Mouse (Mus musculus): ENCODE measurements around the gene Aldh1a2.
A peak's percentile ranks its signal among the peaks of the same experiment; 100 is the strongest.

Aldh1a2 gene

GRCm38 (mm10) chr9:71216036-71216995 is 727 bp downstream of the Aldh1a2 start:
- DNase-seq: peak; percentile 38

- no peak for DNase-seq
Observed at GRCm38 (mm10) chr9:71216996-71217792, 1.6 kb downstream of the Aldh1a2 start.

GRCm38 (mm10) chr9:71217793-71218095 is 2.2 kb downstream of the Aldh1a2 start:
- DNase-seq: no peak

- no peak for DNase-seq
Observed at GRCm38 (mm10) chr9:71219161-71219560, 3.6 kb downstream of the Aldh1a2 start.

- no peak for DNase-seq
Observed at GRCm38 (mm10) chr9:71220401-71220800, 4.8 kb downstream of the Aldh1a2 start.

GRCm38 (mm10) chr9:71227226-71227970 is 11.8 kb downstream of the Aldh1a2 start:
- no peak for DNase-seq

GRCm38 (mm10) chr9:71230011-71230410 is 14.4 kb downstream of the Aldh1a2 start:
- DNase-seq: no peak

- DNase-seq: no peak
Observed at GRCm38 (mm10) chr9:71236540-71236939, 21.0 kb downstream of the Aldh1a2 start.

- DNase-seq: no peak
Observed at GRCm38 (mm10) chr9:71239926-71240325, 24.3 kb downstream of the Aldh1a2 start.

GRCm38 (mm10) chr9:71241515-71242411 is 26.2 kb downstream of the Aldh1a2 start:
- no peak for DNase-seq

GRCm38 (mm10) chr9:71242412-71242781 is 26.8 kb downstream of the Aldh1a2 start:
- no peak for DNase-seq

GRCm38 (mm10) chr9:71254380-71254779 is 38.8 kb downstream of the Aldh1a2 start:
- DNase-seq: no peak

GRCm38 (mm10) chr9:71262711-71263110 is 47.1 kb downstream of the Aldh1a2 start:
- DNase-seq: no peak

GRCm38 (mm10) chr9:71269711-71270110 is 54.1 kb downstream of the Aldh1a2 start:
- DNase-seq: no peak

- no peak for DNase-seq
Observed at GRCm38 (mm10) chr9:71270205-71270604, 54.6 kb downstream of the Aldh1a2 start.

- DNase-seq: no peak
Observed at GRCm38 (mm10) chr9:71276149-71276721, 60.6 kb downstream of the Aldh1a2 start.

- DNase-seq: no peak
Observed at GRCm38 (mm10) chr9:71278741-71279140, 63.2 kb downstream of the Aldh1a2 start.

- DNase-seq: no peak
Observed at GRCm38 (mm10) chr9:71283156-71283555, 67.6 kb downstream of the Aldh1a2 start.

GRCm38 (mm10) chr9:71285231-71285630 is 69.6 kb downstream of the Aldh1a2 start:
- no peak for DNase-seq

GRCm38 (mm10) chr9:71286420-71286819 is 70.8 kb downstream of the Aldh1a2 start:
- no peak for DNase-seq

- no peak for DNase-seq
Observed at GRCm38 (mm10) chr9:71288738-71289137, 73.1 kb downstream of the Aldh1a2 start.

GRCm38 (mm10) chr9:71289810-71290209 is 74.2 kb downstream of the Aldh1a2 start:
- no peak for DNase-seq

All from kidney, adult 18-20 months (tissue).